Mouse (Mus musculus) midbrain, embryonic 16.5 days (tissue): ENCODE data around the gene Gm20662. TPM values are rescaled to one million over a fixed set of nuclear protein-coding genes. Genes with fewer than 3 reads are reported as not detected.
"Not testable (repeated sequence)": the region's sequence is repeated elsewhere in the genome, so short reads cannot be mapped to it uniquely, and the experiment has no call there.

Experiments
- ATAC-seq: fragments of 200-750 bp; cut with Nextera tagmentation; 2 replicates; pipeline ENCODE4 v1.8.0; 2017; ENCODE audit warnings: moderate TSS enrichment
- H3K27ac ChIP-seq: fragments of 300-500 bp; sonication (generic); 2 replicates; pipeline ENCODE4 v1.5.1; 2014; ENCODE audit warnings: mild to moderate bottlenecking, low read length, mixed read lengths
- H3K27me3 ChIP-seq: fragments of 300-500 bp; sonication (generic); 2 replicates; pipeline ENCODE4 v1.6.1; 2014; ENCODE audit warnings: low read depth, low read length, mixed read lengths; ENCODE audit not compliant: control insufficient read depth, insufficient read depth
- H3K36me3 ChIP-seq: fragments of 300-500 bp; sonication (generic); 2 replicates; pipeline ENCODE4 v1.6.1; 2014; ENCODE audit warnings: mild to moderate bottlenecking, low read length, moderate library complexity, mixed read lengths; ENCODE audit not compliant: control insufficient read depth, insufficient read depth
- H3K4me1 ChIP-seq: fragments of 300-500 bp; sonication (generic); 2 replicates; pipeline ENCODE4 v1.6.1; 2014; ENCODE audit warnings: mild to moderate bottlenecking, low read length, mixed read lengths; ENCODE audit not compliant: control insufficient read depth, insufficient read depth
- H3K4me2 ChIP-seq: fragments of 300-500 bp; sonication (generic); 2 replicates; pipeline ENCODE4 v1.6.1; 2014; ENCODE audit warnings: mild to moderate bottlenecking, low read length, mixed read lengths
- H3K4me3 ChIP-seq: fragments of 300-500 bp; sonication (generic); 2 replicates; pipeline ENCODE4 v1.5.1; 2014; ENCODE audit warnings: low read depth, mild to moderate bottlenecking, low read length, moderate library complexity, mixed read lengths
- H3K9ac ChIP-seq: fragments of 300-500 bp; sonication (generic); 2 replicates; pipeline ENCODE4 v1.6.1; 2014; ENCODE audit warnings: low read depth, low read length, mixed read lengths
- H3K9me3 ChIP-seq: fragments of 300-500 bp; sonication (generic); replicated peaks from 2 replicates; pipeline ENCODE4 v1.6.1; 2014; ENCODE audit warnings: mild to moderate bottlenecking, low read length, mixed read lengths; ENCODE audit not compliant: control insufficient read depth, poor library complexity, severe bottlenecking
- WGBS: fragments of 180-500 bp; shearing (Covaris S2); extraction: QIAGEN DNeasy Blood & Tissue Kit; methylation state at CpG from one replicate; pipeline ENCODE4 v1.1.7; 2014; 5-methylcytosine and 5-hydroxymethylcytosine counted together
- polyA plus RNA-seq: library from polyadenylated mRNA; unstranded; fragments of >200 nt; fragmentation: Nextera tagmentation; extraction: Ambion mirVana; gene quantifications from 2 replicates; pipeline ENCODE4 v1.2.1, GENCODE M21; 2015

Gm20662 gene
- polyA plus RNA-seq, 1 experiment from 2014 or later = 0.83 TPM

- WGBS = 74% methylated on average over 2 of the region's 2 CpGs
- Histone ChIP-seq H3K27me3 (no peaks in the 10 kb centered on the region), H3K9me3 (no peaks in the 10 kb centered on the region), H3K9ac (no peak overlapping the region), H3K4me3 (no peak overlapping the region), H3K27ac (no peak overlapping the region), H3K4me2 (no peak overlapping the region), H3K36me3 (no peaks in the 10 kb centered on the region), H3K4me1 (no peaks in the 10 kb centered on the region)
- no peak for ATAC-seq
These were observed 1.7 kb upstream of the Gm20662 start for GRCm38 (mm10) chr9:107994464-107994863.

- Histone ChIP-seq H3K4me2 (no peak overlapping the region), H3K36me3 (no peaks in the 10 kb centered on the region), H3K9me3 (no peaks in the 10 kb centered on the region), H3K9ac (no peak overlapping the region), H3K27ac (no peak overlapping the region), H3K4me3 (no peak overlapping the region), H3K4me1 (no peaks in the 10 kb centered on the region), H3K27me3 (no peaks in the 10 kb centered on the region)
- WGBS = 94% methylated on average over 21 of the region's 21 CpGs
- ATAC-seq = no peak
These were observed 636 bp upstream of the Gm20662 start for GRCm38 (mm10) chr9:107995513-107995912.

GRCm38 (mm10) chr9:108001922-108002770 lies 6.0 kb downstream of the Gm20662 start, which contains the start of gene Ip6k1:
Gene Ip6k1, plus strand, starts transcription at chr9:108002501.
- under 1% methylated on average over 50 of the region's 51 CpGs for WGBS
- Histone ChIP-seq H3K4me1 (peaks cover 33% of the 10 kb centered on the region), H3K9me3 (no peaks in the 10 kb centered on the region), H3K36me3 (no peaks in the 10 kb centered on the region), H3K4me2 (peak within 1 kb of the TSS; percentile 96), H3K27me3 (no peaks in the 10 kb centered on the region), H3K4me3 (peak within 1 kb of the TSS; percentile 97), H3K9ac (peak within 1 kb of the TSS; percentile 100), H3K27ac (peak within 1 kb of the TSS; percentile 98)
- peak; percentile 99 for ATAC-seq

- Histone ChIP-seq H3K27me3 (no peaks in the 10 kb centered on the region), H3K36me3 (no peaks in the 10 kb centered on the region), H3K9ac (peak overlapping the region; percentile 100), H3K4me3 (peak overlapping the region; percentile 97), H3K27ac (peak overlapping the region; percentile 98), H3K4me2 (peak overlapping the region; percentile 96), H3K9me3 (no peaks in the 10 kb centered on the region), H3K4me1 (peaks cover 35% of the 10 kb centered on the region)
- under 1% methylated on average over 49 of the region's 50 CpGs for WGBS
- ATAC-seq = peak; percentile 52
These were observed 6.8 kb downstream of the Gm20662 start for GRCm38 (mm10) chr9:108002778-108003530.

- peaks cover 35% of the 10 kb centered on the region for H3K4me1 ChIP-seq
- H3K9ac ChIP-seq = peak overlapping the region; percentile 100
- H3K36me3 ChIP-seq = no peaks in the 10 kb centered on the region
- no peaks in the 10 kb centered on the region for H3K9me3 ChIP-seq
- H3K4me2 ChIP-seq = peak overlapping the region; percentile 96
- H3K27me3 ChIP-seq = no peaks in the 10 kb centered on the region
- 13% methylated on average over 8 of the region's 8 CpGs for WGBS
- H3K4me3 ChIP-seq = peak overlapping the region; percentile 97
- ATAC-seq = no peak
- peak overlapping the region; percentile 98 for H3K27ac ChIP-seq
These were observed 7.4 kb downstream of the Gm20662 start for GRCm38 (mm10) chr9:108003531-108003890.

DNA sequence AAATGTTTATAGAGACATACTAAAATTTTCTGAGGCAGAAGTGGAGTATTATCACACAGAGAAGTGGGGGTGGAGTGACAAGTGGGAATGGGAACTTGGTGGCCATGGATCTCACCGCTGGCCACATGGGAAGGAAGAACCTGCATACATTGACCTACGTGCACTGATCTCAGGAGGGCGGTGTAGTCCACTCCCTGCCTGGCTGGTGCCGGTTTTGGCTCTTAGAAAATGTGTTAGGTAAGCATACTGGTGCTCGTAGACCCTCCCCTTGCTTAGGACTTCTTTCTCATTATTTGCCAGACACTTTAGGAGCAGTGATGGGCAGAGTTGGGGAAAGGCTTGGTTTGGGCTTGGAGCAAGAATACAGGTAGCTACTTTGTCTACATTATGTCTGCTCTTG lies 11.9 kb downstream of the Gm20662 start:
- Histone ChIP-seq H3K9me3 (no peaks in the 10 kb centered on the region), H3K9ac (no peak overlapping the region), H3K27ac (no peak overlapping the region), H3K27me3 (no peaks in the 10 kb centered on the region), H3K4me3 (no peak overlapping the region), H3K36me3 (peaks cover 3% of the 10 kb centered on the region; the same call in 1 of the 2 replicates), H3K4me1 (peaks cover 29% of the 10 kb centered on the region), H3K4me2 (no peak overlapping the region)
- 90% methylated on average over 5 of the region's 5 CpGs for WGBS
- ATAC-seq = no peak

- ATAC-seq = no peak
- no peaks in the 10 kb centered on the region for H3K27me3 ChIP-seq
- H3K4me1 ChIP-seq = peaks cover 11% of the 10 kb centered on the region
- H3K4me3 ChIP-seq = no peak overlapping the region
- peaks cover 3% of the 10 kb centered on the region; the same call in 1 of the 2 replicates for H3K36me3 ChIP-seq
- H3K4me2 ChIP-seq = no peak overlapping the region
- H3K9me3 ChIP-seq = no peaks in the 10 kb centered on the region
- no peak overlapping the region for H3K9ac ChIP-seq
- no peak overlapping the region for H3K27ac ChIP-seq
These were observed 14.2 kb downstream of the Gm20662 start for GRCm38 (mm10) chr9:108010385-108010784.

GRCm38 (mm10) chr9:108013577-108013976 lies 17.4 kb downstream of the Gm20662 start:
- H3K9ac ChIP-seq, H3K27me3 ChIP-seq, H3K36me3 ChIP-seq, H3K9me3 ChIP-seq, ATAC-seq, H3K27ac ChIP-seq, H3K4me1 ChIP-seq, H3K4me2 ChIP-seq, H3K4me3 ChIP-seq: not testable (repeated sequence)
- 100% methylated on average over 2 of the region's 2 CpGs for WGBS

DNA sequence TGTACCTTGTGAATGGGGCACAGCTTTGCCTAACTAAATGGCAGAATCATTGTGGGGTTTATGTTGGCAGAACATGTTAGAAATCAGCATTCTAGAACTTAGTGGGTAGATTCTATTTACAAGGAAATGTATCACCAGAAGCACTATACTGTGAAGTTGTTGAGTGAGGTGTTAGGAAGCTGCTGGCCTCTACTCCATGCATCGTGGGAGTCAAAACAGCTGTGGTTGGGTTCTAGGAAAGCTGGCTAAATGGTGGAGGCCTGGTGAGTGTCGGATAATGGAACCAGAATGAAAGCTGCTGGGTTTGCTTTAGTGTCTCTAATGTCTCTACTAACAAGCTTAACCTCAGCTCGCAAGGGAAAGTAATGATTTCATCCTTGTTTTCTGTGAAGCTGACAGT lies 21.0 kb downstream of the Gm20662 start:
- Histone ChIP-seq H3K9me3 (no peaks in the 10 kb centered on the region), H3K4me1 (peaks cover 6% of the 10 kb centered on the region; the same call in 1 of the 2 replicates), H3K36me3 (no peaks in the 10 kb centered on the region), H3K9ac (no peak overlapping the region), H3K27me3 (no peaks in the 10 kb centered on the region), H3K4me3 (no peak overlapping the region), H3K27ac (no peak overlapping the region), H3K4me2 (no peak overlapping the region)
- 77% methylated on average over 3 of the region's 3 CpGs for WGBS
- ATAC-seq = no peak
